Mouse (Mus musculus): ENCODE measurements around the gene Ceacam11. TPM values are rescaled to one million over a fixed set of nuclear protein-coding genes. Genes with fewer than 3 reads are reported as not detected.
"Not testable (repeated sequence)": the region's sequence is repeated elsewhere in the genome, so short reads cannot be mapped to it uniquely, and the experiment has no call there.

The Ceacam11 gene
- total RNA-seq (2021) = not detected in 2 replicates
- long read RNA-seq = 0 reads

DNA sequence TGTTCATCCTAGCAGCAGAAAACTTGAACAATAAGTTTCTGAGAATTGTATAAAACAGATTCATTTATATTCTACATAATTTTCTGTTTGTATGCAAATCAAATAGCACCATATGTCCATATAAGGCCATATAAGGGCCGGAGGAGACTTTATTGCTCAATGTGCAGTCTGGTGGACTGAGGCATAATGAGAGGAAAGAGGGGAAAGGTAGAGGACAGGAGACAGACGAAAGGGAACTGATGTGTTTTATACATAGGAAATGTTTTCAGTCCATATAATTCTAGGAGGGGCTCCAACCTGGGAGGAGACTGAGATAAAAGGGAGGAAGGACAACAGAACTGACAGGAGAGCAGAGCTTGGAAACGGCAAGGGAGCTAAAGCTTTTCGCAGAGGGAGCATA is at the start of gene Ceacam11:
Ceacam11 (plus strand) TSS at position 301 of the 400 bp plus-strand sequence.
- no peak for DNase-seq

DNA sequence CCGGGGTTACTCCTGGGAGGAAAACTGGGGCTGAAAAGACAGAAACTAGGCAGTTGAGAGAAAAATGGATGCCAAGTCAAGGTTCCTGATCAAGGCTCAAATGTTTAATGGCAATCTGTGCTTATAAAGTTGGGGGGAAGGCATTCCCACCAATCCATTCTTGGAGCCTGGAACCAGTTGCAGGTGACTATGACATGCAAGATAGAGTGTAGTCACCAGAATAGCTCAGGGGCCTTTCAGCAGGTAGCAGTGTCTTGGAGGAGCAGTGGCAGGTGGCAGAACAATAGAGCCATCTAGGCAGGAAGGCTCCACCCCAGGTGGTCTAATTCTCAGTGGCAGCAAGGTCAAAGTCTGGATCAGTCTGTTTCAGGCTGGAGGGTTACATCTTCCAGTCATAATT is 29.2 kb downstream of the Ceacam11 start:
- not testable (repeated sequence) for DNase-seq

DNA sequence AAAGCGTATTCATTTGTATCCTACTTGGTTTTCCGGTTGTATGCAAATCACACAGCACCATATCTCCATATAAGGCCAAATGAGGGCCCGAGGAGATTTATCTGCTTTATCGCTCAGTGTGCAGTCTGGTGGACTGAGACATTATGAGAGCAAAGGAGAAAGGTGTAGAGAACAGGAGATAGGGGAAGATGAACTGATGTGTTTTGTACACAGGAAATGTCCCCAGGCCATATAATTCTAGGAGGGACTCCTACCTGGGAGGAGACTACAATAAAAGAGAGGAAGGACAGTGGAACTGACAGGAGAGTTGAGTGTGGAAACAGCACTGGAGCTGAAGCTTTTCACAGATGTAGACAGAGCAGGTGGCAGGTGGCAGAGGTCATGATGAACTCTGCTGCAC is 37.7 kb downstream of the Ceacam11 start, which contains the start of gene Ceacam13:
Ceacam13 (plus strand) TSS at position 301 of the 400 bp plus-strand sequence.
- DNase-seq = no peak

Small RNA genes within 50 kb of the gene (microRNA-seq; reads per million reads assigned to microRNA genes)
- 0 reads per million in 2 experiments for gene Gm22414

Other genes starting within 250 kb of the Ceacam11 start
- gene Ceacam14, start 159.5 kb upstream of the Ceacam11 start, total RNA-seq (2021) = not detected in 2 replicates
- gene Gm5155, start 100.4 kb upstream of the Ceacam11 start, total RNA-seq (2021) = not detected in 2 replicates
- gene Ceacam13, start 37.8 kb downstream of the Ceacam11 start, total RNA-seq (2021) = not detected in 2 replicates
- gene Ceacam12, start 93.8 kb downstream of the Ceacam11 start, total RNA-seq (2021) = not detected in 2 replicates
- gene Igfl3, start 204.4 kb downstream of the Ceacam11 start, total RNA-seq (2021) = not detected in 2 replicates